Mouse (Mus musculus) neural tube, embryonic 15.5 days (tissue): ENCODE measurements around the gene Tlx1. TPM values are rescaled to one million over a fixed set of nuclear protein-coding genes. Genes with fewer than 3 reads are reported as not detected.

Experiments
- ATAC-seq: fragments of 200-750 bp; cut with Nextera tagmentation; 2 replicates; pipeline ENCODE4 v1.8.0; 2017; ENCODE audit warnings: mild to moderate bottlenecking, moderate TSS enrichment, moderate library complexity; ENCODE audit not compliant: low FRiP score
- H3K27ac ChIP-seq: fragments of 300-500 bp; sonication (generic); replicated peaks from 2 replicates; pipeline ENCODE4 v1.5.1; 2015; ENCODE audit warnings: mild to moderate bottlenecking, inconsistent platforms
- H3K27me3 ChIP-seq: fragments of 300-500 bp; sonication (generic); replicated peaks from 2 replicates; pipeline ENCODE4 v1.6.1; 2015; ENCODE audit warnings: inconsistent platforms
- H3K36me3 ChIP-seq: fragments of 300-500 bp; sonication (generic); 2 replicates; pipeline ENCODE4 v1.6.1; 2015; ENCODE audit warnings: inconsistent platforms
- H3K4me1 ChIP-seq: fragments of 300-500 bp; sonication (generic); 2 replicates; pipeline ENCODE4 v1.6.1; 2015; ENCODE audit warnings: inconsistent platforms
- H3K4me2 ChIP-seq: fragments of 300-500 bp; sonication (generic); 2 replicates; pipeline ENCODE4 v1.6.1; 2015; ENCODE audit warnings: inconsistent platforms, mild to moderate bottlenecking, moderate library complexity
- H3K4me3 ChIP-seq: fragments of 300-500 bp; sonication (generic); replicated peaks from 2 replicates; pipeline ENCODE4 v1.5.1; 2015; ENCODE audit warnings: mild to moderate bottlenecking, inconsistent platforms
- H3K9ac ChIP-seq: fragments of 300-500 bp; sonication (generic); replicated peaks from 2 replicates; pipeline ENCODE4 v1.6.1; 2015; ENCODE audit warnings: mild to moderate bottlenecking, inconsistent platforms
- H3K9me3 ChIP-seq: fragments of 300-500 bp; sonication (generic); replicated peaks from 2 replicates; pipeline ENCODE4 v1.6.1; 2016; ENCODE audit warnings: inconsistent platforms
- WGBS: fragments of 180-500 bp; shearing (Covaris S2); methylation state at CpG from one replicate; pipeline ENCODE4 v1.1.7; 2015; ENCODE audit warnings: mixed read lengths; 5-methylcytosine and 5-hydroxymethylcytosine counted together
- polyA plus RNA-seq: library from polyadenylated mRNA; unstranded; fragments of >200 nt; fragmentation: Nextera tagmentation; extraction: Ambion mirVana; gene quantifications from 2 replicates; pipeline ENCODE4 v1.2.1, GENCODE M21; 2015

Gene Tlx1
- polyA plus RNA-seq, 1 experiment from 2014 or later: 0.26 TPM

GRCm38 (mm10) chr19:45159491-45159890, 9.0 kb downstream of the Tlx1 start:
- no peaks in the 10 kb centered on the region for H3K36me3 ChIP-seq
- no peak overlapping the region for H3K4me3 ChIP-seq
- no peak for ATAC-seq
- no peak overlapping the region for H3K9ac ChIP-seq
- H3K27me3 ChIP-seq: peaks cover 100% of the 10 kb centered on the region
- no peak overlapping the region for H3K27ac ChIP-seq
- H3K9me3 ChIP-seq: no peaks in the 10 kb centered on the region
- H3K4me1 ChIP-seq: no peaks in the 10 kb centered on the region
- no peak overlapping the region for H3K4me2 ChIP-seq
- under 1% methylated on average over 5 of the region's 5 CpGs for WGBS

GRCm38 (mm10) chr19:45159991-45160390, 9.5 kb downstream of the Tlx1 start:
- no peaks in the 10 kb centered on the region for H3K36me3 ChIP-seq
- no peaks in the 10 kb centered on the region for H3K9me3 ChIP-seq
- WGBS: 2% methylated on average over 5 of the region's 5 CpGs
- no peak for ATAC-seq
- no peak overlapping the region for H3K9ac ChIP-seq
- no peak overlapping the region for H3K27ac ChIP-seq
- peaks cover 100% of the 10 kb centered on the region for H3K27me3 ChIP-seq
- H3K4me2 ChIP-seq: no peak overlapping the region
- H3K4me3 ChIP-seq: no peak overlapping the region
- no peaks in the 10 kb centered on the region for H3K4me1 ChIP-seq

GRCm38 (mm10) chr19:45160523-45160922, 10.0 kb downstream of the Tlx1 start:
- Histone ChIP-seq H3K27me3 (peaks cover 100% of the 10 kb centered on the region), H3K9ac (no peak overlapping the region), H3K4me2 (no peak overlapping the region), H3K9me3 (no peaks in the 10 kb centered on the region), H3K4me3 (no peak overlapping the region), H3K4me1 (no peaks in the 10 kb centered on the region), H3K27ac (no peak overlapping the region), H3K36me3 (no peaks in the 10 kb centered on the region)
- ATAC-seq: no peak
- 2% methylated on average over 5 of the region's 5 CpGs for WGBS

GRCm38 (mm10) chr19:45161093-45161492, 10.6 kb downstream of the Tlx1 start:
- H3K27ac ChIP-seq: no peak overlapping the region
- no peak overlapping the region for H3K4me2 ChIP-seq
- H3K4me1 ChIP-seq: no peaks in the 10 kb centered on the region
- H3K9me3 ChIP-seq: no peaks in the 10 kb centered on the region
- peaks cover 99% of the 10 kb centered on the region for H3K27me3 ChIP-seq
- H3K9ac ChIP-seq: no peak overlapping the region
- WGBS: 1% methylated on average over 12 of the region's 12 CpGs
- H3K4me3 ChIP-seq: no peak overlapping the region
- no peaks in the 10 kb centered on the region for H3K36me3 ChIP-seq
- ATAC-seq: no peak

- ATAC-seq: no peak
- 44% methylated on average over 7 of the region's 7 CpGs for WGBS
- no peaks in the 10 kb centered on the region for H3K9me3 ChIP-seq
Observed at GRCm38 (mm10) chr19:45162181-45162580, 11.7 kb downstream of the Tlx1 start.

GRCm38 (mm10) chr19:45162871-45163270, 12.4 kb downstream of the Tlx1 start:
- no peaks in the 10 kb centered on the region for H3K9me3 ChIP-seq
- 2% methylated on average over 12 of the region's 12 CpGs for WGBS
- H3K4me1 ChIP-seq: no peaks in the 10 kb centered on the region
- H3K36me3 ChIP-seq: no peaks in the 10 kb centered on the region
- no peak overlapping the region for H3K4me3 ChIP-seq
- ATAC-seq: no peak
- H3K4me2 ChIP-seq: no peak overlapping the region
- no peak overlapping the region for H3K9ac ChIP-seq
- H3K27me3 ChIP-seq: peaks cover 99% of the 10 kb centered on the region
- H3K27ac ChIP-seq: no peak overlapping the region

More at GRCm38 (mm10) chr19:45162181-45162580, 11.7 kb downstream of the Tlx1 start:
- peaks cover 99% of the 10 kb centered on the region for H3K27me3 ChIP-seq
- no peak overlapping the region for H3K9ac ChIP-seq
- H3K27ac ChIP-seq: no peak overlapping the region
- no peaks in the 10 kb centered on the region for H3K4me1 ChIP-seq
- H3K36me3 ChIP-seq: no peaks in the 10 kb centered on the region
- H3K4me3 ChIP-seq: no peak overlapping the region
- H3K4me2 ChIP-seq: no peak overlapping the region

GRCm38 (mm10) chr19:45170451-45170850, 20.0 kb downstream of the Tlx1 start:
- no peaks in the 10 kb centered on the region for H3K4me1 ChIP-seq
- no peak overlapping the region for H3K4me2 ChIP-seq
- H3K9ac ChIP-seq: no peak overlapping the region
- no peak overlapping the region for H3K27ac ChIP-seq
- H3K9me3 ChIP-seq: no peaks in the 10 kb centered on the region
- no peak overlapping the region for H3K4me3 ChIP-seq
- peaks cover 64% of the 10 kb centered on the region for H3K27me3 ChIP-seq
- H3K36me3 ChIP-seq: no peaks in the 10 kb centered on the region
- ATAC-seq: no peak
- WGBS: 76% methylated on average over 7 of the region's 7 CpGs

- 61% methylated on average over 7 of the region's 7 CpGs for whole genome bisulfite sequencing
- Histone ChIP-seq H3K9me3 (no peaks in the 10 kb centered on the region), H3K4me3 (no peak overlapping the region), H3K36me3 (no peaks in the 10 kb centered on the region), H3K4me2 (no peak overlapping the region), H3K9ac (no peak overlapping the region), H3K4me1 (peaks cover 6% of the 10 kb centered on the region), H3K27me3 (peaks cover 30% of the 10 kb centered on the region; the same call in 1 of the 2 replicates), H3K27ac (no peak overlapping the region)
- no peak for ATAC-seq
Observed at GRCm38 (mm10) chr19:45174803-45175202, 24.3 kb downstream of the Tlx1 start.

- Histone ChIP-seq H3K4me1 (peaks cover 6% of the 10 kb centered on the region), H3K27ac (no peak overlapping the region), H3K9me3 (no peaks in the 10 kb centered on the region), H3K9ac (no peak overlapping the region), H3K4me2 (no peak overlapping the region), H3K27me3 (peaks cover 18% of the 10 kb centered on the region; the same call in 1 of the 2 replicates), H3K36me3 (no peaks in the 10 kb centered on the region), H3K4me3 (no peak overlapping the region)
- ATAC-seq: no peak
- WGBS: 73% methylated on average over 8 of the region's 8 CpGs
Observed at GRCm38 (mm10) chr19:45176269-45176668, 25.8 kb downstream of the Tlx1 start.

- peak; percentile 73 for ATAC-seq
- peak overlapping the region; percentile 48; the same call in 1 of the 2 replicates for H3K27ac ChIP-seq
- peaks cover 9% of the 10 kb centered on the region; the same call in 1 of the 2 replicates for H3K27me3 ChIP-seq
- H3K9me3 ChIP-seq: no peaks in the 10 kb centered on the region
- H3K36me3 ChIP-seq: no peaks in the 10 kb centered on the region
- peaks cover 6% of the 10 kb centered on the region for H3K4me1 ChIP-seq
- H3K4me3 ChIP-seq: peak overlapping the region; percentile 15
- WGBS: 19% methylated on average over 26 of the region's 26 CpGs
- peak overlapping the region; percentile 52 for H3K4me2 ChIP-seq
- H3K9ac ChIP-seq: no peak overlapping the region
Observed at GRCm38 (mm10) chr19:45177004-45177737, 26.7 kb downstream of the Tlx1 start.

GRCm38 (mm10) chr19:45179451-45179850, 29.0 kb downstream of the Tlx1 start:
- WGBS: 78% methylated on average over 4 of the region's 4 CpGs
- no peak for ATAC-seq
- Histone ChIP-seq H3K27me3 (peaks cover 9% of the 10 kb centered on the region; the same call in 1 of the 2 replicates), H3K27ac (no peak overlapping the region), H3K36me3 (no peaks in the 10 kb centered on the region), H3K9me3 (no peaks in the 10 kb centered on the region), H3K4me3 (no peak overlapping the region), H3K4me1 (peaks cover 6% of the 10 kb centered on the region), H3K9ac (no peak overlapping the region), H3K4me2 (no peak overlapping the region)

- Histone ChIP-seq H3K9ac (no peak overlapping the region), H3K4me2 (no peak overlapping the region), H3K4me3 (no peak overlapping the region), H3K36me3 (no peaks in the 10 kb centered on the region), H3K27me3 (peaks cover 9% of the 10 kb centered on the region; the same call in 1 of the 2 replicates), H3K27ac (no peak overlapping the region), H3K9me3 (no peaks in the 10 kb centered on the region), H3K4me1 (peaks cover 6% of the 10 kb centered on the region)
- 90% methylated on average over 5 of the region's 5 CpGs for WGBS
- ATAC-seq: no peak
Observed at GRCm38 (mm10) chr19:45180447-45180846, 30.0 kb downstream of the Tlx1 start.
